Mouse (Mus musculus) small intestine, adult 2 months (tissue): ENCODE results near the gene Nip7. TPM values are rescaled to one million over a fixed set of nuclear protein-coding genes. Genes with fewer than 3 reads are reported as not detected.
"Not testable (repeated sequence)": the region's sequence is repeated elsewhere in the genome, so short reads cannot be mapped to it uniquely, and the experiment has no call there.

Experiments used
- H3K27ac ChIP-seq: fragments of 200-500 bp; 2 replicates; pipeline ENCODE4 v1.5.1; 2012; ENCODE audit warnings: low read depth, low read length, control low read depth, inconsistent platforms; ENCODE audit not compliant: insufficient read depth
- H3K27me3 ChIP-seq: fragments of 200-500 bp; 2 replicates; pipeline ENCODE4 v1.6.1; 2012; ENCODE audit warnings: mild to moderate bottlenecking, moderate library complexity, low read length, inconsistent platforms; ENCODE audit not compliant: control insufficient read depth, insufficient read depth
- H3K36me3 ChIP-seq: fragments of 200-500 bp; 2 replicates; pipeline ENCODE4 v1.6.1; 2012; ENCODE audit warnings: mild to moderate bottlenecking, low read length, control low read depth, inconsistent platforms; ENCODE audit not compliant: control insufficient read depth, insufficient read depth
- H3K4me1 ChIP-seq: fragments of 200-500 bp; 2 replicates; pipeline ENCODE4 v1.6.1; 2012; ENCODE audit warnings: low read length, inconsistent platforms, mixed read lengths; ENCODE audit not compliant: control insufficient read depth, insufficient read depth, insufficient read length
- H3K4me3 ChIP-seq: fragments of 200-500 bp; 2 replicates; pipeline ENCODE4 v1.5.1; 2012; ENCODE audit warnings: low read depth, mild to moderate bottlenecking, control low read depth, inconsistent platforms, low read length, moderate library complexity
- CTCF ChIP-seq: fragments of 200-500 bp; IDR thresholded peaks from 2 replicates; pipeline ENCODE4 v1.5.1; 2012; ENCODE audit warnings: low read depth, mild to moderate bottlenecking, control low read depth, inconsistent platforms, low read length, moderate library complexity, mixed read lengths; ENCODE audit not compliant: insufficient replicate concordance, insufficient read length; ENCODE audit errors: extremely low read depth
- POLR2A ChIP-seq: fragments of 200-500 bp; IDR thresholded peaks from 2 replicates; pipeline ENCODE4 v1.6.1; 2012; ENCODE audit warnings: low read depth, mild to moderate bottlenecking, control low read depth, inconsistent platforms, low read length, moderate library complexity
- WGBS: fragments of 180-500 bp; shearing (Covaris S2); methylation state at CpG from one replicate; pipeline ENCODE4 v1.1.7; 2018; 5-methylcytosine and 5-hydroxymethylcytosine counted together
- polyA plus RNA-seq: library from polyadenylated mRNA; depleted of rRNA; stranded (reverse); fragments of >200 nt; gene quantifications from 2 replicates; pipeline ENCODE4 v1.2.3, GENCODE M21; 2012

The Nip7 gene
- polyA plus RNA-seq, 1 experiment, result 10.8 TPM

DNA sequence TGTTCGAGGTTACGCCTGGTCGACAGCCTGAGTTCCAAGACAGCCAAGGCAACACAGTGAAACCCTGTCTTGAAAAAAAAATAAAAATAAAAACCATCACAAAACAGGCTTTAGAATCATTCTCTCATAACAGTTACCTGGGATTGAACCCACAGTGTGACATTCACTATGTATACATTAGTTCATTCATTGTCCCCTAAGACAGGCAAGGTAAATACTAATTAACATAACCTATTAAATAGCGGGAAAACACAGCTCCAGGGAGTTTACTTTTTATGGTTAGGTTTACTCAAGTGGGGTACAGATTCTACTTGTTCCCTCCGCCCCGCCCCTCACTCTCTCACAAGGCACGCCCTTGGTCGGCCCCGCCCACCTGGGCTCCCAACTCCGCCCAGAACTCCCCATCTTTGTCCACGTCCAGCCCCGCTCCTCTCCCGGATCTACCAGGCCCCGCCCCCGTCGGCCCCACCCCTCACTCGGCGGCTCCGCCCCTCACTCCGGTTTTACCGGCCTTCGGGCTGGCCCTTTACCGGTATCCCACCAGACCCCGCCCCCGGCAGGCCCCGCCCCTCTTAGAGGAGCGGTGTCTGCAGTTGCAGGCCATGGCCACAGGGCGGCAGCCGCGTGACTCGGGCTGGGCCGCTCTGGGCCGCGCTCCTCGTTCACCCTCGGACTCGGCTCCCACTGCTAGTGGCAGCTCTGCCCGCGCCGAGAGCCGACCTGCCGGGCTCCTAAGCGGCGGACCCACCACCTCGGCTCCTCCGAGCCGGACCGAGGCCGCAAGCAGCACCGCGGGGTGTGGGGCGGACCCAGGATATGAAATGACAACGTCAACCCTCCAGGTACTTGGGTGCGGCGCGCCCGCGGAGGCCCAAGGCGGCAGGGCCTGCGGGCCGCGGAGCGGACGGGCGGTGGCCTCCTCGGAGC, 25.8 kb upstream of the Nip7 start, which contains the start of gene Vps4a:
TSS of gene Vps4a (plus strand) at position 573 of the 927 bp plus-strand sequence.
- Histone ChIP-seq H3K27me3 (no peaks in the 10 kb centered on the region), H3K27ac (peak within 1 kb of the TSS; percentile 17), H3K36me3 (no peaks in the 10 kb centered on the region), H3K4me3 (peak within 1 kb of the TSS; percentile 95), H3K4me1 (peaks cover 2% of the 10 kb centered on the region)
- TF ChIP-seq CTCF (peak; percentile 67), POLR2A (peak; percentile 76; the same call in 1 of the 2 replicates)
- WGBS, result 4% methylated on average over 66 of the region's 66 CpGs

DNA sequence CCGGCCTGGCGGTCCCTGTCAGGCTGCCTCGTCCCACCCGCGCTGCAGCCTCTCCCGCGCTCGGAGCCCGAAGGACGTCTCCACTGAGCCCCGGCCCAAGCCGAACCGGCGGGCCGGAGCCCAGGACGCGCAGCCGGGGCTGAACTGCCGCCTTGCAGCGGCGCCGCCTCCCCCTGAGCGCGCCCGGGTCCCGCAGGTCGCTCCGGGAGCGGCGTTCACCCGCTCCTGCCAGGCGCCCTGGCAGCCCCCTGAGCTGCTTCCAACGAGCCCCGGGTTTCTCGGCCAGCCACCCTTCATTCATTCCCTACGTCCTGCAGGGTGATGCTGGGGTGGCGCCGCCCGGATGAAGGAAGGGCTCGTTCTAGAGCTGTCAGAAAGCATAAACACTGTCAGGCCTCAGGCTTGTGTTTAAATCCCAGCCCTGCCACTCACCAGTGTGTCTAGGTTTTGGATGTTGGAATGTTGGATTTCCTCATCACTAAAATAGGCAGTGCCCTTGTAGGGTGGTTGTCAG, 25.0 kb upstream of the Nip7 start:
- Histone ChIP-seq H3K4me3 (peak overlapping the region; percentile 95), H3K4me1 (peaks cover 2% of the 10 kb centered on the region), H3K27ac (peak overlapping the region; percentile 17), H3K27me3 (no peaks in the 10 kb centered on the region), H3K36me3 (peaks cover 2% of the 10 kb centered on the region)
- WGBS, result under 1% methylated on average over 40 of the region's 40 CpGs
- TF ChIP-seq POLR2A, result no peak
- TF ChIP-seq CTCF, result no peak

DNA sequence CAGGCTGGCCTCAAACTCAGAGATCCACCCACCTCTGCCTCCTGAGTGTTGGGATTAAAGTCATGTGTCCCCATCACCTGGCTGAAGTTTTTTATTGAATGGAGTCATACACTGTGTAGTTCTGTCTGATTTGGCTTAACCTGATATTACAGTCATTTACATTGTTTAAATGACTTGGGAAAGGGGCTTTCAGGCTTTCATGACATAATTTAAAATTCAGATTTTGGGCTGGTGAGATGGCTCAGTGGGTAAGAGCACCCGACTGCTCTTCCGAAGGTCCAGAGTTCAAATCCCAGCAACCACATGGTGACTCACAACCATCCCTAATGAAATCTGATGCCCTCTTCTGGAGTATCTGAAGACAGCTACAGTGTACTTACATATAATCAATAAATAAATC, 23.1 kb upstream of the Nip7 start:
- WGBS, result 74% methylated on average over 2 of the region's 2 CpGs
- H3K36me3 ChIP-seq, H3K4me3 ChIP-seq, H3K27ac ChIP-seq, H3K27me3 ChIP-seq, H3K4me1 ChIP-seq: not testable (repeated sequence)

DNA sequence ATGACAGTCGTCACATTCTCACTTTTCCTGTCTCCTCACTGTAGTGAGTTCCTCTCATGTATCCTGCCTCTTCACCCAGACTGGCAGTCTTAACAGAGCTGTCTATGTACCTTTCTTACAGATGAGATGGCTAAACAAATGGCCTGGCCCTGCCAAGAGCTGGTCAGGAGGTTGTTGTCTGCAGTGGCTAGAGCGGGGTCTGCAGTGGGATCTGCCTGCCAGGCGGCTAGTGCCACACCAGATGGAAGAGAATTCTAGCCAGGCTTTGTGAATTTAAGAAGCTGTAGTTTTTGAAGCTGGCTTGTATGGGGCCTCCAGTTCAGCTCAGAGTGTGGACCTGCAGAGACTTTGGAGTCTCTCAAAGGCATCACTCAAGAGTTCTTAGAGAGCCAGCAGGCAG, 21.0 kb upstream of the Nip7 start:
- Histone ChIP-seq H3K27me3 (no peaks in the 10 kb centered on the region), H3K27ac (no peak overlapping the region), H3K4me3 (no peak overlapping the region), H3K4me1 (peaks cover 2% of the 10 kb centered on the region), H3K36me3 (peaks cover 23% of the 10 kb centered on the region)
- TF ChIP-seq POLR2A (no peak), CTCF (no peak)
- WGBS, result 95% methylated on average over 3 of the region's 3 CpGs

DNA sequence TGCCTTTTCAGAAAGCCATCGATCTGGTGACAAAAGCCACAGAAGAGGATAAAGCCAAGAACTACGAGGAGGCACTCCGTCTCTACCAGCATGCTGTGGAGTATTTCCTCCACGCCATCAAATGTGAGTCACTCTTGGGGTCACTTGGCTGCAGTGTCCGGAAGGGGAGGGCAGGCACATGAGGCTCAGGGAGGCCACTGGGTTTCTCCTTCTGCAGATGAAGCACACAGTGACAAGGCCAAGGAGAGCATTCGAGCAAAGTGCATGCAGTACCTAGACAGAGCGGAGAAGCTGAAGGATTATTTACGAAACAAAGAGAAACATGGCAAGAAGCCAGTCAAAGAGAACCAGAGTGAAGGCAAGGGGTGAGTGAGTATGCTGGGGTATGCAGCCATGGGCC, 20.1 kb upstream of the Nip7 start:
- Histone ChIP-seq H3K4me1 (peaks cover 2% of the 10 kb centered on the region; the same call in 1 of the 2 replicates), H3K36me3 (peaks cover 30% of the 10 kb centered on the region), H3K27me3 (no peaks in the 10 kb centered on the region), H3K27ac (no peak overlapping the region), H3K4me3 (no peak overlapping the region)
- TF ChIP-seq CTCF, result no peak
- no peak for TF ChIP-seq POLR2A
- WGBS, result 70% methylated on average over 8 of the region's 8 CpGs

DNA sequence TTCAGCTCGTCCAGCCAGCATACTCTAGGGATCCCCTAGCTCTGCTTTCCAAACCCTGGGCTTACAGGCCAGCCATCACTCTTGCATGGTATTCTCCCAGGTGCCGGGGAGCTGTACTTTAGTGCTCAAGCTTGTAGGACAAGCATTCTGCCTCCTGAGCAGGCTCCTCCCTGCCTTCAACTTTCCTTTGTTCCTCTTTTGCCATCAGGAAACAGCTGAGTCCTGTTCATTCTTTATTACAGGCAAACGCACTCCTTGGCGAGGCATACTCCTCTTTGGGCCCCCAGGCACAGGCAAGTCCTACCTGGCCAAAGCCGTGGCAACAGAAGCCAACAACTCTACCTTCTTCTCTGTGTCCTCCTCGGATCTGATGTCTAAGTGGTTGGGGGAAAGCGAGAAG, 16.0 kb upstream of the Nip7 start:
- TF ChIP-seq POLR2A, result no peak
- no peak for TF ChIP-seq CTCF
- no peaks in the 10 kb centered on the region for H3K27me3 ChIP-seq
- H3K36me3 ChIP-seq, result peaks cover 69% of the 10 kb centered on the region
- H3K27ac ChIP-seq, result no peak overlapping the region
- H3K4me1 ChIP-seq, result no peaks in the 10 kb centered on the region
- no peak overlapping the region for H3K4me3 ChIP-seq
- 75% methylated on average over 7 of the region's 7 CpGs for WGBS

DNA sequence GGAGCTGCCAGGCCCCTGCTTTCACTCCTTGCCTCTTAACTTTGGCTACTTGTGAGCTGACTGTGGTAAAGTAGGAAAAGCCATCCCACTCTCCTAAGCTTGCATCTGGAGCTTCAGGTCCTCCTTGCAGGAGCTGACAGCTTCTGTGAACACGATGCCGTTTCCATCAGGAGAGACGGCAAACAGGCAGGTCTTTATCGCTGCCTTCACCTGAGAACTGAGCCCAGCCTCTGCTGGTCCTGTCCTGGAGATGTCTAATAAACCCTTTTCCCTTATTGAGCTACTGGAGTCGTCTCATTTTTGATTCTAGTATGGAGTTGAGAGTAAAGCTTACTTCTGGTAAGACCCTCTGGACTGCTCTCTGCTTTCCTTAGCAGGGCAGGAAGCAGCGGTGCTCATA, 11.2 kb upstream of the Nip7 start:
- H3K4me1 ChIP-seq, result no peaks in the 10 kb centered on the region
- H3K36me3 ChIP-seq, result peaks cover 56% of the 10 kb centered on the region
- no peak overlapping the region for H3K27ac ChIP-seq
- TF ChIP-seq CTCF (no peak), POLR2A (no peak)
- no peaks in the 10 kb centered on the region for H3K27me3 ChIP-seq
- H3K4me3 ChIP-seq, result no peak overlapping the region
- 84% methylated on average over 6 of the region's 6 CpGs for WGBS
